Mouse (Mus musculus) intestine, embryonic 15.5 days (tissue): ENCODE results near the gene Zfp410. TPM values are rescaled to one million over a fixed set of nuclear protein-coding genes. Genes with fewer than 3 reads are reported as not detected.

Source experiments
- ATAC-seq: fragments of 200-750 bp; cut with Nextera tagmentation; 2 replicates; pipeline ENCODE4 v1.8.0; 2017; ENCODE audit warnings: moderate TSS enrichment, moderate library complexity
- H3K27ac ChIP-seq: fragments of 300-500 bp; sonication (generic); 2 replicates; pipeline ENCODE4 v1.5.1; 2015; ENCODE audit warnings: mild to moderate bottlenecking, inconsistent platforms
- H3K27me3 ChIP-seq: fragments of 300-500 bp; sonication (generic); replicated peaks from 2 replicates; pipeline ENCODE4 v1.6.1; 2015; ENCODE audit warnings: inconsistent platforms
- H3K36me3 ChIP-seq: fragments of 300-500 bp; sonication (generic); 2 replicates; pipeline ENCODE4 v1.6.1; 2015; ENCODE audit warnings: inconsistent platforms
- H3K4me1 ChIP-seq: fragments of 300-500 bp; sonication (generic); replicated peaks from 2 replicates; pipeline ENCODE4 v1.6.1; 2015; ENCODE audit warnings: inconsistent platforms
- H3K4me2 ChIP-seq: fragments of 300-500 bp; sonication (generic); replicated peaks from 2 replicates; pipeline ENCODE4 v1.6.1; 2015; ENCODE audit warnings: mild to moderate bottlenecking, inconsistent platforms
- H3K4me3 ChIP-seq: fragments of 300-500 bp; sonication (generic); replicated peaks from 2 replicates; pipeline ENCODE4 v1.5.1; 2015; ENCODE audit warnings: inconsistent platforms
- H3K9ac ChIP-seq: fragments of 300-500 bp; sonication (generic); 2 replicates; pipeline ENCODE4 v1.6.1; 2015; ENCODE audit warnings: inconsistent platforms
- H3K9me3 ChIP-seq: fragments of 300-500 bp; sonication (generic); 2 replicates; pipeline ENCODE4 v1.6.1; 2016; ENCODE audit warnings: inconsistent platforms
- WGBS: fragments of 180-500 bp; shearing (Covaris S2); methylation state at CpG from one replicate; pipeline ENCODE4 v1.1.7; 2015; 5-methylcytosine and 5-hydroxymethylcytosine counted together
- polyA plus RNA-seq: library from polyadenylated mRNA; unstranded; fragments of >200 nt; fragmentation: Nextera tagmentation; extraction: Ambion mirVana; gene quantifications from 2 replicates; pipeline ENCODE4 v1.2.1, GENCODE M21; 2015

Gene Zfp410
- polyA plus RNA-seq, 1 experiment from 2014 or later, result 61.6 TPM

- Histone ChIP-seq H3K4me1 (peaks cover 9% of the 10 kb centered on the region), H3K9ac (no peak overlapping the region), H3K36me3 (peaks cover 3% of the 10 kb centered on the region; the same call in 1 of the 2 replicates), H3K4me3 (no peak overlapping the region), H3K9me3 (no peaks in the 10 kb centered on the region), H3K27me3 (no peaks in the 10 kb centered on the region), H3K27ac (no peak overlapping the region), H3K4me2 (no peak overlapping the region)
- 83% methylated on average over 9 of the region's 9 CpGs for whole genome bisulfite sequencing
- ATAC-seq, result no peak
These were observed 47.6 kb downstream of the Zfp410 start for GRCm38 (mm10) chr12:84364291-84364690.

- no peaks in the 10 kb centered on the region for H3K27me3 ChIP-seq
- H3K9ac ChIP-seq, result no peak overlapping the region
- H3K4me3 ChIP-seq, result no peak overlapping the region
- 96% methylated on average over 6 of the region's 6 CpGs for WGBS
- H3K9me3 ChIP-seq, result no peaks in the 10 kb centered on the region
- no peak overlapping the region for H3K27ac ChIP-seq
- H3K4me2 ChIP-seq, result no peak overlapping the region
- H3K4me1 ChIP-seq, result peaks cover 9% of the 10 kb centered on the region
- ATAC-seq, result no peak
- peaks cover 3% of the 10 kb centered on the region; the same call in 1 of the 2 replicates for H3K36me3 ChIP-seq
These were observed 48.5 kb downstream of the Zfp410 start for GRCm38 (mm10) chr12:84365137-84365536.

- no peak overlapping the region for H3K9ac ChIP-seq
- no peak overlapping the region for H3K4me2 ChIP-seq
- H3K36me3 ChIP-seq, result peaks cover 16% of the 10 kb centered on the region
- H3K27me3 ChIP-seq, result no peaks in the 10 kb centered on the region
- 68% methylated on average over 9 of the region's 9 CpGs for WGBS
- ATAC-seq, result no peak
- H3K27ac ChIP-seq, result no peak overlapping the region
- peaks cover 6% of the 10 kb centered on the region for H3K4me1 ChIP-seq
- H3K4me3 ChIP-seq, result no peak overlapping the region
- H3K9me3 ChIP-seq, result no peaks in the 10 kb centered on the region
These were observed 50.3 kb downstream of the Zfp410 start for GRCm38 (mm10) chr12:84366971-84367370.

- ATAC-seq, result no peak
- no peaks in the 10 kb centered on the region for H3K4me1 ChIP-seq
- H3K36me3 ChIP-seq, result peaks cover 29% of the 10 kb centered on the region
- H3K9me3 ChIP-seq, result no peaks in the 10 kb centered on the region
- no peak overlapping the region for H3K9ac ChIP-seq
- H3K27me3 ChIP-seq, result no peaks in the 10 kb centered on the region
- no peak overlapping the region for H3K27ac ChIP-seq
- no peak overlapping the region for H3K4me3 ChIP-seq
- no peak overlapping the region for H3K4me2 ChIP-seq
- 94% methylated on average over 5 of the region's 5 CpGs for WGBS
These were observed 55.0 kb downstream of the Zfp410 start for GRCm38 (mm10) chr12:84371647-84372046.

- Histone ChIP-seq H3K4me3 (no peak overlapping the region), H3K4me2 (no peak overlapping the region), H3K4me1 (no peaks in the 10 kb centered on the region), H3K36me3 (peaks cover 26% of the 10 kb centered on the region), H3K9me3 (no peaks in the 10 kb centered on the region), H3K27me3 (no peaks in the 10 kb centered on the region), H3K9ac (no peak overlapping the region), H3K27ac (no peak overlapping the region)
- 49% methylated on average over 6 of the region's 6 CpGs for WGBS
- peak; percentile 61; the same call in 1 of the 2 replicates for ATAC-seq
These were observed 57.3 kb downstream of the Zfp410 start for GRCm38 (mm10) chr12:84373831-84374481.

- Histone ChIP-seq H3K4me2 (no peak overlapping the region), H3K4me1 (no peaks in the 10 kb centered on the region), H3K9me3 (no peaks in the 10 kb centered on the region), H3K4me3 (no peak overlapping the region), H3K27ac (no peak overlapping the region), H3K27me3 (no peaks in the 10 kb centered on the region), H3K36me3 (no peaks in the 10 kb centered on the region), H3K9ac (no peak overlapping the region)
- ATAC-seq, result no peak
- 91% methylated on average over 4 of the region's 4 CpGs for WGBS
These were observed 65.7 kb downstream of the Zfp410 start for GRCm38 (mm10) chr12:84382369-84382768.

- ATAC-seq, result peak; percentile 86
These were observed 68.0 kb downstream of the Zfp410 start for GRCm38 (mm10) chr12:84384644-84385081.

GRCm38 (mm10) chr12:84385408-84385807 is 68.8 kb downstream of the Zfp410 start:
- no peak for ATAC-seq
- H3K4me2 ChIP-seq, result no peak overlapping the region
- H3K4me1 ChIP-seq, result no peaks in the 10 kb centered on the region
- H3K4me3 ChIP-seq, result no peak overlapping the region
- H3K9ac ChIP-seq, result no peak overlapping the region
- WGBS, result 91% methylated on average over 4 of the region's 4 CpGs
- H3K27ac ChIP-seq, result no peak overlapping the region
- H3K36me3 ChIP-seq, result no peaks in the 10 kb centered on the region
- no peaks in the 10 kb centered on the region for H3K27me3 ChIP-seq
- H3K9me3 ChIP-seq, result no peaks in the 10 kb centered on the region

More at GRCm38 (mm10) chr12:84384644-84385081, 68.0 kb downstream of the Zfp410 start:
- H3K27ac ChIP-seq, result no peak overlapping the region
- no peaks in the 10 kb centered on the region for H3K9me3 ChIP-seq
- H3K27me3 ChIP-seq, result no peaks in the 10 kb centered on the region
- no peak overlapping the region for H3K4me2 ChIP-seq
- no peak overlapping the region for H3K4me3 ChIP-seq
- no peaks in the 10 kb centered on the region for H3K4me1 ChIP-seq
- WGBS, result 62% methylated on average over 5 of the region's 5 CpGs
- H3K36me3 ChIP-seq, result no peaks in the 10 kb centered on the region
- H3K9ac ChIP-seq, result no peak overlapping the region

- no peak for ATAC-seq
- 89% methylated on average over 8 of the region's 8 CpGs for WGBS
- no peaks in the 10 kb centered on the region for H3K36me3 ChIP-seq
- no peak overlapping the region for H3K27ac ChIP-seq
- H3K9ac ChIP-seq, result no peak overlapping the region
- no peaks in the 10 kb centered on the region for H3K27me3 ChIP-seq
- no peak overlapping the region for H3K4me3 ChIP-seq
- H3K4me1 ChIP-seq, result no peaks in the 10 kb centered on the region
- no peaks in the 10 kb centered on the region for H3K9me3 ChIP-seq
- H3K4me2 ChIP-seq, result no peak overlapping the region
These were observed 71.4 kb downstream of the Zfp410 start for GRCm38 (mm10) chr12:84388097-84388496.

GRCm38 (mm10) chr12:84388774-84389400 is 72.2 kb downstream of the Zfp410 start:
- WGBS, result 69% methylated on average over 14 of the region's 14 CpGs
- H3K36me3 ChIP-seq, result no peaks in the 10 kb centered on the region
- no peak for ATAC-seq
- H3K9ac ChIP-seq, result no peak overlapping the region
- H3K4me1 ChIP-seq, result no peaks in the 10 kb centered on the region
- H3K9me3 ChIP-seq, result no peaks in the 10 kb centered on the region
- H3K4me2 ChIP-seq, result no peak overlapping the region
- H3K27ac ChIP-seq, result no peak overlapping the region
- no peak overlapping the region for H3K4me3 ChIP-seq
- no peaks in the 10 kb centered on the region for H3K27me3 ChIP-seq

GRCm38 (mm10) chr12:84390336-84390735 is 73.7 kb downstream of the Zfp410 start:
- H3K4me3 ChIP-seq, result no peak overlapping the region
- no peaks in the 10 kb centered on the region for H3K4me1 ChIP-seq
- no peak overlapping the region for H3K27ac ChIP-seq
- H3K36me3 ChIP-seq, result no peaks in the 10 kb centered on the region
- no peaks in the 10 kb centered on the region for H3K27me3 ChIP-seq
- H3K9ac ChIP-seq, result no peak overlapping the region
- 79% methylated on average over 6 of the region's 6 CpGs for WGBS
- ATAC-seq, result no peak
- no peak overlapping the region for H3K4me2 ChIP-seq
- H3K9me3 ChIP-seq, result no peaks in the 10 kb centered on the region

GRCm38 (mm10) chr12:84392681-84393080 is 76.0 kb downstream of the Zfp410 start:
- no peaks in the 10 kb centered on the region for H3K27me3 ChIP-seq
- no peak overlapping the region for H3K4me3 ChIP-seq
- ATAC-seq, result no peak
- no peaks in the 10 kb centered on the region for H3K4me1 ChIP-seq
- H3K9me3 ChIP-seq, result no peaks in the 10 kb centered on the region
- no peaks in the 10 kb centered on the region for H3K36me3 ChIP-seq
- no peak overlapping the region for H3K9ac ChIP-seq
- no peak overlapping the region for H3K4me2 ChIP-seq
- no peak overlapping the region for H3K27ac ChIP-seq
- WGBS, result 93% methylated on average over 4 of the region's 4 CpGs
